Mouse (Mus musculus): ENCODE results near the gene Me3. TPM values are rescaled to one million over a fixed set of nuclear protein-coding genes. Genes with fewer than 3 reads are reported as not detected.

Me3 gene
- polyA plus RNA-seq, 1 experiment from 2014 or later = 3.5 TPM

DNA sequence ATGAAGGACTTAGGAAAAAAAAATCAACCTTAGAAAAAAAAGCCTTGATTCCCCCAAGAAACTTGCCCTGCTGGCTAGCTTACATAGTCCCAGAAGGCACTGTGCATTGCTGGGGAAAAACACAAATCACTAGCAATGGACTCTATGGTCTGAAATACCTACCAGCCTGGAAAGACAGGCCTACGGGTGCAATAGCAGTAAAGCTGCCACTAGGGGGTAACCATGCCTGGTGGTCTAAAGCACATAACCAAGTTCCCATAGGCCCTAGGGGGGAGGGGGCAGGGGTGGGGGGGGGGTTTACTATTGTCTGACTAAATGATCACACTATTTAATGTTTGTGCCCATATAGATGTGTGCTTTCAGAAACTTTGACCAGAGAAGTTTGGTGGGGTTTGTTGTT is 232.6 kb downstream of the Me3 start:
- no peaks in the 10 kb centered on the region for H3K36me3 ChIP-seq (ENCODE audit: control insufficient read depth, insufficient read depth)
- no peak overlapping the region for H3K4me3 ChIP-seq (ENCODE audit: low read depth, low read length)
- H3K27me3 ChIP-seq (replicated peaks; ENCODE audit: control insufficient read depth, insufficient read depth, low read length) = no peaks in the 10 kb centered on the region
- peak; percentile 35; the same call in 1 of the 2 replicates for TF ChIP-seq CTCF (IDR thresholded peaks at IDR 0.05; ENCODE audit: low read depth)
- no peaks in the 10 kb centered on the region for H3K9me3 ChIP-seq (ENCODE audit: control insufficient read depth)
- no peak overlapping the region for H3K27ac ChIP-seq (ENCODE audit: low read depth, low read length)
- no peaks in the 10 kb centered on the region for H3K4me1 ChIP-seq (replicated peaks; ENCODE audit: control insufficient read depth, insufficient read depth, low read length)
- ATAC-seq = no peak
- no peak overlapping the region for H3K9ac ChIP-seq (ENCODE audit: low read depth, low read length)
- WGBS = 93% methylated on average over 1 of the region's 1 CpGs
- H3K4me2 ChIP-seq (replicated peaks; ENCODE audit: low read depth) = no peak overlapping the region

GRCm38 (mm10) chr7:89867221-89867620 is 235.0 kb downstream of the Me3 start:
- no peak overlapping the region for H3K4me3 ChIP-seq (ENCODE audit: low read depth, low read length)
- H3K4me2 ChIP-seq (replicated peaks; ENCODE audit: low read depth) = no peak overlapping the region
- no peaks in the 10 kb centered on the region for H3K36me3 ChIP-seq (ENCODE audit: control insufficient read depth, insufficient read depth)
- no peak overlapping the region for H3K9ac ChIP-seq (ENCODE audit: low read depth, low read length)
- H3K27ac ChIP-seq (ENCODE audit: low read depth, low read length) = no peak overlapping the region
- H3K9me3 ChIP-seq (ENCODE audit: control insufficient read depth) = no peaks in the 10 kb centered on the region
- no peaks in the 10 kb centered on the region for H3K27me3 ChIP-seq (replicated peaks; ENCODE audit: control insufficient read depth, insufficient read depth, low read length)
- 68% methylated on average over 5 of the region's 5 CpGs for WGBS
- no peak for ATAC-seq
- H3K4me1 ChIP-seq (replicated peaks; ENCODE audit: control insufficient read depth, insufficient read depth, low read length) = no peaks in the 10 kb centered on the region
- no peak for TF ChIP-seq CTCF (IDR thresholded peaks at IDR 0.05; ENCODE audit: low read depth)

GRCm38 (mm10) chr7:89879686-89880085 is 247.5 kb downstream of the Me3 start:
- Histone ChIP-seq H3K4me2 (replicated peaks; ENCODE audit: low read depth) (no peak overlapping the region), H3K9me3 (ENCODE audit: control insufficient read depth) (no peaks in the 10 kb centered on the region), H3K27me3 (replicated peaks; ENCODE audit: control insufficient read depth, insufficient read depth, low read length) (no peaks in the 10 kb centered on the region), H3K9ac (ENCODE audit: low read depth, low read length) (no peak overlapping the region), H3K4me1 (replicated peaks; ENCODE audit: control insufficient read depth, insufficient read depth, low read length) (no peaks in the 10 kb centered on the region), H3K36me3 (ENCODE audit: control insufficient read depth, insufficient read depth) (no peaks in the 10 kb centered on the region), H3K27ac (ENCODE audit: low read depth, low read length) (no peak overlapping the region), H3K4me3 (ENCODE audit: low read depth, low read length) (no peak overlapping the region)
- ATAC-seq = no peak
- no peak for TF ChIP-seq CTCF (IDR thresholded peaks at IDR 0.05; ENCODE audit: low read depth)
- WGBS = 64% methylated on average over 1 of the region's 1 CpGs

DNA sequence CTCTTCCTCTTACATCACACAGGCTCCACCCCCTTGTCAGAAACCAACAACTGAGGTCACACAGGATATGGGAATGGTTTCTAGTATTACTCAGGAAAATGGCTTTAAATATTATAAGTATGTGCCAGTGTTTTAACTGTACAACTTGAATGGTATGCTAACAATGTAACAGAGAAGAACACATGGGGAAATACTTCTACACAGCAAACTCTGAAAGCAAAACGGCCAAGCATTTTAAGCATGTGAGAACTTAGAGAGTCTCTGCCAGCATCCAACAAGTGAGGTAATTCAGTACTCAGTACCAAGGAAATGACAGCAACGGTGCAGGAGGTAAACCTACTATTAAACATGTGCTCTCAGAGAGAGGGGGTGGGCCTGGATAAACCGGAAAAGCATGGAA is 252.4 kb downstream of the Me3 start:
- Histone ChIP-seq H3K4me1 (replicated peaks; ENCODE audit: control insufficient read depth, insufficient read depth, low read length) (no peaks in the 10 kb centered on the region), H3K27ac (ENCODE audit: low read depth, low read length) (no peak overlapping the region), H3K4me3 (ENCODE audit: low read depth, low read length) (no peak overlapping the region), H3K9me3 (ENCODE audit: control insufficient read depth) (no peaks in the 10 kb centered on the region), H3K9ac (ENCODE audit: low read depth, low read length) (no peak overlapping the region), H3K4me2 (replicated peaks; ENCODE audit: low read depth) (no peak overlapping the region), H3K27me3 (replicated peaks; ENCODE audit: control insufficient read depth, insufficient read depth, low read length) (no peaks in the 10 kb centered on the region), H3K36me3 (ENCODE audit: control insufficient read depth, insufficient read depth) (no peaks in the 10 kb centered on the region)
- ATAC-seq = no peak
- WGBS = 56% methylated on average over 3 of the region's 3 CpGs
- no peak for TF ChIP-seq CTCF (IDR thresholded peaks at IDR 0.05; ENCODE audit: low read depth)

DNA sequence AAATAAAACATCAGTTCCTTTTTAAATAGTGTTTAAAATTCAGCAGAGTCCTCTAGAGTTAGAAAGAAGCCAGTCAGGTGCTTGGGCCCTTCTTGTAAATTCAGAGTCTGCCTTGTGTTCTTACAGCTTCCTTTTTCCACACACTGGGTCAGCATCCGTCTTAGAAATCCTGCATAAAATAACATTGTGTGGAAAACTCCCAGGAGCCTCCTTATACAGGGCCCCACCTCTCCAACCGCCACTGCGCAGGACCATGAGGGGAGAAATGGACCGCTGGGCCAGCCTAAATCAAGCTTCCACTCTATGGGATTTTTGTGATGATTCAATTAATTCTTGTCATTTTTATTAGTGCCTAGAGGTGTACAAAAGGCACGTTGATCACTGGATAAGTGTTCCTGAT is 259.2 kb downstream of the Me3 start:
- 79% methylated on average over 5 of the region's 5 CpGs for WGBS
- Histone ChIP-seq H3K27ac (ENCODE audit: low read depth, low read length) (no peak overlapping the region), H3K36me3 (ENCODE audit: control insufficient read depth, insufficient read depth) (no peaks in the 10 kb centered on the region), H3K27me3 (replicated peaks; ENCODE audit: control insufficient read depth, insufficient read depth, low read length) (no peaks in the 10 kb centered on the region), H3K4me1 (replicated peaks; ENCODE audit: control insufficient read depth, insufficient read depth, low read length) (no peaks in the 10 kb centered on the region), H3K9me3 (ENCODE audit: control insufficient read depth) (no peaks in the 10 kb centered on the region), H3K4me3 (ENCODE audit: low read depth, low read length) (no peak overlapping the region), H3K9ac (ENCODE audit: low read depth, low read length) (no peak overlapping the region), H3K4me2 (replicated peaks; ENCODE audit: low read depth) (no peak overlapping the region)
- TF ChIP-seq CTCF (IDR thresholded peaks at IDR 0.05; ENCODE audit: low read depth) = no peak
- ATAC-seq = no peak

DNA sequence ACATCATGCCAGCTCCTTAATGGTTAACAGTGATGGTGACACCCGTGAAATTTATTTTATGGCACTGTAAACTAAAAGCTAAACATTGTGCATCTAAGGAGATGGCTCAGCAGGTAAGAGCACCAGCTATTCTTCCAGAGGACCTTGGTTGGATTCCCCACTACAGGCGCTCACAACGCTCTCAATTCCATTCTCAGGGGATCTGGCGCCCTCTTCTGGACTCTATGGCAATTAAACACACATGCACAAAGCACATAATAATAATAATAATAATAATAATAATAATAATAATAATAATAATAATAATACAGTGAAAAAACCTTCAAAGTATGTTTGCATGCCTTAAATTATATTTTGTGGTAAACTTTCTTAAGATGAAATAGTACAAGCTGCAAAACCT is 259.7 kb downstream of the Me3 start:
- H3K9ac ChIP-seq (ENCODE audit: low read depth, low read length) = no peak overlapping the region
- ATAC-seq = no peak
- H3K27me3 ChIP-seq (replicated peaks; ENCODE audit: control insufficient read depth, insufficient read depth, low read length) = no peaks in the 10 kb centered on the region
- TF ChIP-seq CTCF (IDR thresholded peaks at IDR 0.05; ENCODE audit: low read depth) = peak; percentile 45
- H3K9me3 ChIP-seq (ENCODE audit: control insufficient read depth) = no peaks in the 10 kb centered on the region
- H3K36me3 ChIP-seq (ENCODE audit: control insufficient read depth, insufficient read depth) = no peaks in the 10 kb centered on the region
- no peaks in the 10 kb centered on the region for H3K4me1 ChIP-seq (replicated peaks; ENCODE audit: control insufficient read depth, insufficient read depth, low read length)
- H3K4me3 ChIP-seq (ENCODE audit: low read depth, low read length) = no peak overlapping the region
- no peak overlapping the region for H3K4me2 ChIP-seq (replicated peaks; ENCODE audit: low read depth)
- H3K27ac ChIP-seq (ENCODE audit: low read depth, low read length) = no peak overlapping the region
- WGBS = 41% methylated on average over 4 of the region's 4 CpGs

GRCm38 (mm10) chr7:89903007-89903406 is 270.8 kb downstream of the Me3 start:
- no peak overlapping the region for H3K9ac ChIP-seq (ENCODE audit: low read depth, low read length)
- 83% methylated on average over 8 of the region's 8 CpGs for WGBS
- ATAC-seq = no peak
- TF ChIP-seq CTCF (IDR thresholded peaks at IDR 0.05; ENCODE audit: low read depth) = no peak
- no peak overlapping the region for H3K4me2 ChIP-seq (replicated peaks; ENCODE audit: low read depth)
- H3K27ac ChIP-seq (ENCODE audit: low read depth, low read length) = no peak overlapping the region
- no peaks in the 10 kb centered on the region for H3K27me3 ChIP-seq (replicated peaks; ENCODE audit: control insufficient read depth, insufficient read depth, low read length)
- H3K4me3 ChIP-seq (ENCODE audit: low read depth, low read length) = no peak overlapping the region
- H3K9me3 ChIP-seq (ENCODE audit: control insufficient read depth) = no peaks in the 10 kb centered on the region
- H3K4me1 ChIP-seq (replicated peaks; ENCODE audit: control insufficient read depth, insufficient read depth, low read length) = no peaks in the 10 kb centered on the region
- no peaks in the 10 kb centered on the region for H3K36me3 ChIP-seq (ENCODE audit: control insufficient read depth, insufficient read depth)

Data from intestine, postnatal 0 days (tissue).